Mouse (Mus musculus): ENCODE data around the gene Pon2. TPM values are rescaled to one million over a fixed set of nuclear protein-coding genes. Genes with fewer than 3 reads are reported as not detected.

Pon2 gene
- polyA plus RNA-seq, 1 experiment from 2014 or later = 24.7 TPM

DNA sequence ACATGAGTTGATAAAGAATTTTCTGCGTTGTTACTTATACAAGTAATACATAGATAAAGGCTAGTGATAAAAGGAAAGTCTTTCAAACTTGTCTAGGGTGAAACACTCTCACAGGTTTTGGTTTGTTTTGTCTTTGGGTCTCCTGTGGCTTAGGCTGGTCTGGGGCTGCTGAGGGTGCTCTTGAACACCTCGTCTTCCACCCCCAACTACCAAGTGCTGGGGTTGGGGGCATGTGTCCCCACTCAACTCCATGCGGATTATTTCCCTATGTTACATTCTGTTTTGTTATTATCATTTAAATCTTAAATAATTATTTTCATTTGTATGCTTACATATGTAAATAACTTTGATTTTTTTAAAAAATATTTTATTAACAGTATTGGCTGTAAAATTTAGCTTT is 12.2 kb upstream of the Pon2 start:
- ATAC-seq (ENCODE audit: low FRiP score, low read depth) = no peak
- H3K27me3 ChIP-seq = no peaks in the 10 kb centered on the region
- H3K9me3 ChIP-seq = no peaks in the 10 kb centered on the region
- WGBS = 91% methylated on average over 3 of the region's 3 CpGs
- no peak overlapping the region for H3K9ac ChIP-seq
- no peak overlapping the region for H3K27ac ChIP-seq
- H3K4me1 ChIP-seq = no peaks in the 10 kb centered on the region
- H3K4me3 ChIP-seq = no peak overlapping the region
- no peak overlapping the region for H3K4me2 ChIP-seq (replicated peaks)
- H3K36me3 ChIP-seq = no peaks in the 10 kb centered on the region

DNA sequence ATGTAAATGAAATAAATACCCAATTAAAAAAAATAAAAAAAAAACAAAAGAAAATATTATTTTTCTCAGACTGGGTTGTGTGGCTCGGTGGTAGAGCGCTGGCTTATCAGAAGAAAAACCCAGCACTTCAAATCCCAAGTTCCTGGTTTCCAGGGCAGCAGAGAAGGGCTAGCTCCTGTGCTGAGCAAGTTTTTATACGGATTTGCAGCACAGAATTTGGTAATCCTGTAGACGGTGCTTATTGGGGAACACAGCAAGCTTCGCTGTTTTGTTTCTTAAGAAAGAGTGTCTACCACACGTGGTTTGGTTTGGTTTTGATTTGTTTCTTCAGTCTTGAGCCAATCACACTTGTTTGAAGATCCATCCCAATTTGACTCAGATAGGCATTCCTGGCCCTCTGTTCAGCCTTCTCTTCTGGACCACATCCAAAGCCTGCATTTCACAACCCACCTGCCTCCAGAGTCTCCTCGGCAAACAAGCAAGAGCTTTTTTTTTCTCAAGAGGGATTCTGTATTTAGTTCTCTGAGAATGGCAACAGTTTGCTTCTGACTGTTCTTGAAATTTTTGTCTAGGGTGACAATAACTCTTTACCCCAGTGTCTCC is 11.4 kb upstream of the Pon2 start:
- no peak overlapping the region for H3K9ac ChIP-seq
- H3K4me3 ChIP-seq = no peak overlapping the region
- H3K4me2 ChIP-seq (replicated peaks) = no peak overlapping the region
- H3K4me1 ChIP-seq = no peaks in the 10 kb centered on the region
- H3K27ac ChIP-seq = no peak overlapping the region
- WGBS = 70% methylated on average over 7 of the region's 7 CpGs
- H3K9me3 ChIP-seq = no peaks in the 10 kb centered on the region
- no peaks in the 10 kb centered on the region for H3K27me3 ChIP-seq
- ATAC-seq (ENCODE audit: low FRiP score, low read depth) = no peak
- no peaks in the 10 kb centered on the region for H3K36me3 ChIP-seq

GRCm38 (mm10) chr6:5305926-5306325 is 7.7 kb upstream of the Pon2 start:
- WGBS = 78% methylated on average over 3 of the region's 3 CpGs
- Histone ChIP-seq H3K9ac (no peak overlapping the region), H3K4me2 (replicated peaks) (no peak overlapping the region), H3K4me1 (no peaks in the 10 kb centered on the region), H3K4me3 (no peak overlapping the region), H3K27me3 (peaks cover 3% of the 10 kb centered on the region; the same call in 1 of the 2 replicates), H3K9me3 (no peaks in the 10 kb centered on the region), H3K36me3 (no peaks in the 10 kb centered on the region), H3K27ac (no peak overlapping the region)
- ATAC-seq (ENCODE audit: low FRiP score, low read depth) = no peak

DNA sequence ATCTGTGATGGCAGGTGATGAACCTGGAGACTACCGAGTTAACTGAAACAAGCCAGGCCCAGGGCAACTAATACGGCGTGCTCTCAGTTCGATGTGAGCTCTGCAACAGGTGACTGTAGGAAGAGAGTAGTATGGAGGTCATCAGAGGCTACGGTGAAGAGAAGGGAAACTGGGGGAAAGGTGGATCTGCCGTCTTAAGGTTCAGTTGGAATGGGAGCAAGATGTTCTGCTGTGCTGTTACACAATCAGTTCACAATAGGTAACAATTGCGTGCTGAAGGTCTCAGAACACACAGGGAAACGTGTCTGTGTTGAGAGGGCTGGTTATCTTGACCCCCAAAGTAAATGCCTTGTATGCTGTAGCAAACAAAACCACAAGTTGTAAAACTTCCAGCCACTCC is 6.7 kb upstream of the Pon2 start:
- ATAC-seq (ENCODE audit: low FRiP score, low read depth) = no peak
- WGBS = 84% methylated on average over 8 of the region's 8 CpGs
- Histone ChIP-seq H3K4me1 (no peaks in the 10 kb centered on the region), H3K27me3 (peaks cover 3% of the 10 kb centered on the region; the same call in 1 of the 2 replicates), H3K4me2 (replicated peaks) (no peak overlapping the region), H3K27ac (no peak overlapping the region), H3K36me3 (no peaks in the 10 kb centered on the region), H3K9me3 (no peaks in the 10 kb centered on the region), H3K4me3 (no peak overlapping the region), H3K9ac (no peak overlapping the region)

- Histone ChIP-seq H3K9ac (no peak overlapping the region), H3K27ac (no peak overlapping the region), H3K4me3 (no peak overlapping the region), H3K9me3 (no peaks in the 10 kb centered on the region), H3K4me2 (replicated peaks) (no peak overlapping the region), H3K27me3 (peaks cover 3% of the 10 kb centered on the region; the same call in 1 of the 2 replicates), H3K4me1 (peaks cover 3% of the 10 kb centered on the region; the same call in 1 of the 2 replicates), H3K36me3 (no peaks in the 10 kb centered on the region)
- ATAC-seq (ENCODE audit: low FRiP score, low read depth) = no peak
- WGBS = 86% methylated on average over 8 of the region's 8 CpGs
These were observed 2.4 kb upstream of the Pon2 start for GRCm38 (mm10) chr6:5300629-5301028.

DNA sequence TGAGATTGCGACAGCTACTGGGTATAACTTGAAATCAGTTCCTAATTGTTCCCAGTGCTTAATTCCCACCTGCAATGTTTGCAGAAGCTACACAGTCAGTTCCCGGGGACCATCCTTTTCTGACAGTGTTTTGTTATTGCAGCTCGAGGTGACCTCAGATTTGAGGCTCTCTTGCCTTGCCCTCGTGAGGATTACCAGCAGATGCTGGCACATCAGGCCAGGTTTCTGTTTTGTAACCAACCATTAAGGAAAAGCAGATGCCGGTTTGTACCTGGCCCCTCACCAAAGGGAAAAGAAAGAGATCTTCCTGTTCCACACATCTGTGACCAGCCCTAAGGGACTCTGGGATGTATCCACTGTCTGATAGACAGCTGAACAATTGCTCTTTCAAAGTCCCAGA is 1.3 kb upstream of the Pon2 start:
- Histone ChIP-seq H3K4me3 (no peak overlapping the region), H3K27me3 (peaks cover 3% of the 10 kb centered on the region; the same call in 1 of the 2 replicates), H3K4me1 (peaks cover 3% of the 10 kb centered on the region; the same call in 1 of the 2 replicates), H3K27ac (no peak overlapping the region), H3K9me3 (no peaks in the 10 kb centered on the region), H3K4me2 (replicated peaks) (no peak overlapping the region), H3K9ac (no peak overlapping the region), H3K36me3 (no peaks in the 10 kb centered on the region)
- 63% methylated on average over 5 of the region's 5 CpGs for WGBS
- no peak for ATAC-seq (ENCODE audit: low FRiP score, low read depth)

DNA sequence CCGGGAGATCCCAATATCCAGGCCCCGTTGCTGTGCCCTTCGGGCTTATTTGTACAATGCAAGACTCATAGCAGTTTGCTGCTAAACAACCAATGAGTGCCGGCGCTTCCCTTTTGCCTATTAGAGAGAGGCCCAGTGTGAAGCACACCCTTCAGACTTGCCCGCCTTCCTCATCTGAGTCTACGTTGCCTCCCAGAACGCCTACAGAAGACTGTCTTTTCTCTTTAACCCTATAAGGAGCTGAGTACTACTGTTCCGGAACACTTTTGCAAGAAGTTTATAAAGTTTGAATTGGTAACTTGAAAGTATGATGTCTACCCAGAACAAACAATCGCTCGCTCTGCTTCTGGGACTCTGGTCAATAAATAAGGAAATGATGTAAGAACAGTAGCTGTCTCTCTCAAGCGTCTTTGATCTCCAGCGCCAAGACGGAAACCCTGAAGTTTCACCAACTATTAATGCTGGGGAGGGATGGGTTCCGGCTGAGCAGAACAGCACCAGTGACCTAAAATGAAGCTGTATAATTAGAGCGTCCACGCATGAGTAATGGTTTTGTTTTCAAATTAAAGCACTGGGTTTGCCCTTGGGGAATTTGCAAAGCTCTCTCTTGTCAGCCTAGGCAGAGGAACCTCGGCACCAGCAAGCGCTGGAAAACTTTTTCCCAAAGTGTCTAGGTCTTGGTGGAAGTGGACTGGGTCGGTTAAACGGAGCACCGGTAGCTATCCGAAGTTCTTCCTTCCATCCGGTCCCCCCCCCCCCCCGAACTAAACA is 749 bp downstream of the Pon2 start:
- H3K9me3 ChIP-seq = no peaks in the 10 kb centered on the region
- H3K4me1 ChIP-seq = peaks cover 3% of the 10 kb centered on the region; the same call in 1 of the 2 replicates
- H3K4me3 ChIP-seq = peak overlapping the region; percentile 70
- no peaks in the 10 kb centered on the region; the same call in 1 of the 2 replicates for H3K36me3 ChIP-seq
- peak overlapping the region; percentile 73 for H3K4me2 ChIP-seq (replicated peaks)
- peak overlapping the region; percentile 74 for H3K9ac ChIP-seq
- H3K27ac ChIP-seq = no peak overlapping the region; the same call in 1 of the 2 replicates
- WGBS = 2% methylated on average over 25 of the region's 25 CpGs
- ATAC-seq (ENCODE audit: low FRiP score, low read depth) = peak; percentile 64
- peaks cover 3% of the 10 kb centered on the region; the same call in 1 of the 2 replicates for H3K27me3 ChIP-seq

GRCm38 (mm10) chr6:5296067-5296466 is 2.2 kb downstream of the Pon2 start:
- Histone ChIP-seq H3K36me3 (no peaks in the 10 kb centered on the region; the same call in 1 of the 2 replicates), H3K27me3 (peaks cover under 1% of the 10 kb centered on the region; the same call in 1 of the 2 replicates), H3K27ac (no peak overlapping the region), H3K9ac (no peak overlapping the region), H3K9me3 (no peaks in the 10 kb centered on the region), H3K4me1 (peaks cover 9% of the 10 kb centered on the region), H3K4me3 (no peak overlapping the region), H3K4me2 (replicated peaks) (no peak overlapping the region)
- ATAC-seq (ENCODE audit: low FRiP score, low read depth) = no peak
- 95% methylated on average over 7 of the region's 7 CpGs for WGBS

DNA sequence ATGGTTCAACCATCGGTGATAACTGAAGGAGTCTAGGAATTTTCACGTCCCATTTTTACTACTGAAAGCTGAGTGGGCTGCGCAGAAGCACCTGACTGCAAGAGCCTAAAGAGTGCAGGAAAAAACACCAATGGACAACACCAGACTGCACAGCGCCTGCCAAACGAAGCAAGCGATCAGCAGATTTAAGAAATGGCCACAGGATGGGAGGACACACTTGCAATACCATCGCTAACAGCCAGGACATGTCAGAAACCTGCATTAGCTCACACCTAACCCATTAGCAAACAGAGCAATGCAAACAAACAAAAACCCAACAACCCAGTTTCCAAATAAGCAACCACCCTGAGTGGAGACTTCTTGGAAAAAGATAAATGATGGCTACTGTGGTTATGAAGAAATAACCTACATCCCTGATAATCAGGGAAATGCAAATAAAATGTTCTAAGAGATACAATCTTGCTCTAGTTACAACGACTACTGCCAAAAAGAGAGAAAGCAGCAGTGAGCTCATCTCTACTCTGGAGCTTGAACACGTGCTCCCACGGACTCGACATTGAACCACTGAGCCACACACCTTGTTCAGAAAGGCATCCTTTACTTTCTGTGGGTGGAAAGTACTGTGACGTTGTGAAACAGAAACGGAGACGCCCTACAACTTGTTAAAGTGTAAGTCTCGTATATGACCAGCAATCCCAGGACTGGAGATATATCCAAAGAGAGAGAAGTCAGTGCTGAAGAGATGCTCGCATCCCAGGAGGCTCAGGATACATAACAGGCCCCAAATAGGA is 3.4 kb downstream of the Pon2 start:
- Histone ChIP-seq H3K9ac (no peak overlapping the region), H3K9me3 (no peaks in the 10 kb centered on the region), H3K4me3 (no peak overlapping the region), H3K27ac (no peak overlapping the region), H3K4me1 (peaks cover 9% of the 10 kb centered on the region), H3K4me2 (replicated peaks) (no peak overlapping the region), H3K27me3 (no peaks in the 10 kb centered on the region), H3K36me3 (no peaks in the 10 kb centered on the region; the same call in 1 of the 2 replicates)
- 93% methylated on average over 16 of the region's 16 CpGs for WGBS
- no peak for ATAC-seq (ENCODE audit: low FRiP score, low read depth)

DNA sequence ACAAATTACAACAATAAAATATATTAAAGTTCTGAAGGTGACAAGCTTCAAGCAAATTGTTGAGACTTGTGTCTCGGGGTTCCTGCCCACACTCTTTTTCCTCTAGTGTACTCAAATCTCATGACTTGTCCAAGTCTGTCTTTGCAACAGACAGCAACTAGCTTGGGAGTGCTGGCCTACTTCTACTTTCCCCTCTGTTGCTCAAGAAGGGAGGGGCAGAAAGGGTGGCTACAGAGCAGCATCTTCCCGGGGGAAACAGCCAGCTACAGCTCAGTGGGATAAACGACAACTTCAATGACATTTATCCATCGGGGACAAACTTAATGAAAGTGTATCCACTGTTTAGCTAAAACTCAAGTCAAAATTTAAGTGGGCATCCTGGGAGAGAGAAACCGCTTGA is 5.4 kb downstream of the Pon2 start:
- H3K36me3 ChIP-seq = no peaks in the 10 kb centered on the region; the same call in 1 of the 2 replicates
- H3K9ac ChIP-seq = no peak overlapping the region
- peaks cover 6% of the 10 kb centered on the region for H3K4me1 ChIP-seq
- H3K27ac ChIP-seq = no peak overlapping the region
- ATAC-seq (ENCODE audit: low FRiP score, low read depth) = no peak
- no peak overlapping the region for H3K4me2 ChIP-seq (replicated peaks)
- WGBS = 76% methylated on average over 5 of the region's 5 CpGs
- no peaks in the 10 kb centered on the region for H3K9me3 ChIP-seq
- no peak overlapping the region for H3K4me3 ChIP-seq
- H3K27me3 ChIP-seq = no peaks in the 10 kb centered on the region

- no peak for ATAC-seq (ENCODE audit: low FRiP score, low read depth)
- Histone ChIP-seq H3K9ac (no peak overlapping the region), H3K4me1 (peaks cover 9% of the 10 kb centered on the region), H3K36me3 (no peaks in the 10 kb centered on the region; the same call in 1 of the 2 replicates), H3K27me3 (no peaks in the 10 kb centered on the region), H3K4me3 (no peak overlapping the region), H3K4me2 (replicated peaks) (no peak overlapping the region), H3K9me3 (no peaks in the 10 kb centered on the region), H3K27ac (no peak overlapping the region)
- 57% methylated on average over 4 of the region's 4 CpGs for WGBS
These were observed 6.8 kb downstream of the Pon2 start for GRCm38 (mm10) chr6:5291450-5291849.

DNA sequence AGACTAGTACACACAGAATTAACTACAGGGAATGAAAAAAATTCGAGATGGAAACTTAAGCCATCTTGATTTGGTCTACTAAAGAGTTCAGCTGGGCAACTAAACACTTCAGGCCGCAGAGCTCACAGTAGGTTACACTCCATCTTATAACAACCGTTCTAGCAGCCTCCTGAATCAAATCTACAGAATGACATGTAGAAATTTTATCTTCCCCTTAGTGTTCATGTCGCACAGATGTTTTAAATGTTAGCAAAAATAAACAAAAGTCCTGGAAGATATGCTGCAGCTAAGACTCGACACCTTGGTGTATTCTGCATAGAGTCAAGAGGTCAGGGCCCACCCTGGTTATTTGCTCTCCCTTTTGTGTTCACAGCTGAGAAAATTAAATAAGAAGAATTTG is 10.3 kb downstream of the Pon2 start:
- Histone ChIP-seq H3K27ac (no peak overlapping the region), H3K9me3 (no peaks in the 10 kb centered on the region), H3K36me3 (no peaks in the 10 kb centered on the region), H3K27me3 (no peaks in the 10 kb centered on the region), H3K9ac (no peak overlapping the region), H3K4me1 (peaks cover 9% of the 10 kb centered on the region), H3K4me2 (replicated peaks) (no peak overlapping the region), H3K4me3 (no peak overlapping the region)
- 66% methylated on average over 5 of the region's 5 CpGs for WGBS
- ATAC-seq (ENCODE audit: low FRiP score, low read depth) = no peak
